Mouse (Mus musculus) cerebellum, postnatal 25 days (tissue): Measurements from ENCODE around the gene Arnt2.
A peak's percentile ranks its signal among the peaks of the same experiment; 100 is the strongest.

Experiments
- DNase-seq, 2 experiments: peaks; one replicate each; pipeline ENCODE4 v3.0.0; 2021; ENCODE audit warnings: mixed read lengths in 2 of 2

Gene Arnt2

DNA sequence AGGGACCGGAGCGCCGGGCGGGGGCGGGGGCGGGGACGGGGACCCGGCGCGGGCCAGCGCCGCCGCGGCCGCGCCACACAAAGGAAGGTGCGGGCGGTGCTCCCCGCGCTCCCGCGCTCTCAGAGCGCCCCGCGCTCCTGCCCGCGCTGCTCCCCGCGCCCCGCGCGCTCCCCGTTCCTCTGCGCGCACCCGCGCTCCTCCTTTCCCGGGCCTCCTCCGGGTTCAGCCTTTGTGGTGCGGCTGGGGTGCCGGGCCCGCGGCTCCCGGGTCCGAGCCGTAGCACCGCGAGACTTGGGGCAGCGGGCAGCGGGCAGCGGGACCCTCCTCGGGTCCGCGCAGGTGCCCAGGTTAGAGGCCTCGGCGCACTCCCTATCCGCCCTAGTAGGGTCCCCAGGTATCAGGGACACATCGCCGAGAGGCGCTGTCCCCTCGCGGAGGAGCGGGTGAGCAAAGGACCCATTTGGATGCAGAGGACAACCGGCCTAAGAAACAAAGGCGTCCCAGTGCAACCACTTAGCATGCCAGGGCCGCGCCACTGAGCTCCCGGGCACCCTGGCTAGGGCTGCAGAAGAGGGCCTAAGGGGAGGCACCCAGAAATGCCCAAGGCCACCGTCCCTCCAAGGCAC is at the start of gene Arnt2:
Arnt2 (minus strand) TSS at position 281 of the 626 bp plus-strand sequence.
- DNase-seq = peak; percentile 78 to 84

DNA sequence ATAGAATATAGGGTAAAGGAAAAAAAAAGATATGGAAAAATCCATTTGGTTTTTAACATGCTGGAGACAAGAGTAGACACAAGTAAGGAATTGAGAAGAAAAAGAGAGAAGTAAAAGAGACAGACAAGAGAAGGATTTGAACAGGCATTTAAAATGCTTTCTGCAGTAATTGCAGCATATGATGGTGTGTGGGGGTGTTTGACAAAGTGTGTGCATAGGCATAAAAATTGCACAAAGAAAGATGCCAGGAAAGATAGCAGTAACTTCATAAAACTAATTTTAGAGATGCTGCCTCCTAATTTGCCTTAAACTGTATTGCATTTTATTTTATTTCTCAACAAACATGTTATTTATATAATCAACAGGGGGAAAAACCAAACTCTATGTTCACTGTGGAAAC is 41.7 kb upstream of the Arnt2 start:
- no peak for DNase-seq

DNA sequence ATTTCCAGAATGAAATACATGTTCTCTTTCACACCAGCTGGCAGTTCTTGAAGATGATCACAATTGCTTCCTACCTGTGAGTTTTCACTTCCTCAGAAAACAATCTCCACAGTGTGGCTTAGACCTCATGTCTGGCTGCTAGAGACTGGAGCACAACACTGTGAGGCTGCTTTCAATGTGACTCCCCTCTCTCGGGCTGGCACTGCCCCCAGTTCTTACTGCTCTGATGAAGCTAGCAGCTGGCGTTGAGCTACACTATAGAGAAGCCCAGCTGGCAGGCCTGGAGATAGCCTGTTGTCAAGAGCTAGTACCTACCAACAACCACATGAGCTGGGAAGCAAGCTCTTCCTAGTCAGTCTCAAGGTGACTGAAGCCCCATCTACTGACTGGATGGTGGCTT is 39.1 kb upstream of the Arnt2 start:
- DNase-seq = peak; percentile 7 to 12

DNA sequence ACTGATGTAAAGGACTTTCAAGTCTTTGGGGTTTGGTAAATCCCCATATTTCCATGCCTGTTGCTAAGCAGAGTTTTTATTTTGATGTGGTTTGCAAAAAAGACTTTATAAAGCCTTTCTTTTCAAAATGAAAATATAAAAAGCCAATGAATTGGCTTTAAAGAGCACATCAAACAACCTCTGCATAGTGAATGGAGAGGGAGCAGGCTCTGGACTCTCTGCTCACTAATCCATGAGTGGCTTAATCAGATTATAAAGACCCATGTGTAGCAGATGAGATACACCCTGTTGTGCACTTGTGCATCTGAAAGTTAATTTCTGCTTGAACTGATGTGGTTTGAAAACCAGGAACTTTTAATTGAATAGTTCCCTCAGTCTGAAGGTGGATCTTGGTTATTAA is 38.5 kb upstream of the Arnt2 start:
- DNase-seq = no peak

DNA sequence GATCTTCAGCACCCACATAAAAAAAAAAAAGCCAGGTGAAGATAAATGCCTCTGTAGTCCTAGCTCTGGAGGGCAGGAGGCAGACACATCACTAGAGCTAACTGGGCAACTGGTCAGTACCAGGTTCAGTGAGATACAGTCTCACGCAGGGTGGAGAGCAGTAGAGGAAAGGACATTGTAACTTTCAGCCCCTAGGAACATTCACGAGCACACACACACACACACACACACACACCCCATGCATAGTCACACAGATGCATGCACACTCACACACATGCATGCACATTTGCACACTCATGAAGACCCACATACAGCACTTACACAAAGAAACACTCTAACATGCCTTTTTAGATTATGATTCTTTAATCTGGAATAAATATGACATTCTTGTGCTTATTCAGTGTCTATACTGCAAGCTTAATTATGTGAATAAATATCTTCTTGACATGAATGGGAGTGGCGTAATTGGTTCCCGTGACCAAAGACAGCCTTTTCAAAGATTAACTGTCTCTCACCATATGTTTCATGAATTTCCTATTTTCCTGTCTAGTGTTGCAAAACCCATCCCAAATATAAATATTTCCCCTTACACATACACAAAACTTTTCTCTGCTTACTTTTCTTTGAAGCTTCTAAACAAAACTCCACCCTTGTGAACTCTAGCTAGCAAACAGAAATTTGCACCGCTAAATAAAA is 37.9 kb upstream of the Arnt2 start:
- DNase-seq = no peak

DNA sequence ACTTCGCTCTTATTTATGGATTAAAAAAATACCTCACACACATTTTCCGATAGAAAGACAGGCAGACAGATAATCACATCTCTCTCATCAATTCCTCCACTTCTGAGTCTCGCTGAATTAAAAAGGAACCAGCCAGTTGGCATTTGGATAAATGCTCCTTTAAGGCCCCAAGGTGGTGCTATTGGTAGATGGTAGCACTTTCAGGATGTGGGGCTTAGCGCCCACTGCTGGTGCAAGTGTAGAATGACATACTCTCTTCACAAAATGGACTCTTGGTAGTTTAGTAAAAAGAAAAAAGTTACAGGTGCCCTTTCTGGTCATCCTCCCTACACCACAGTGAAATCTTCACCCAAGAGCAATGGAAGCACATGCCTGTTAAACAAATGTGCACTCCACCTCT is 37.1 kb upstream of the Arnt2 start:
- peak; percentile 33 to 56 for DNase-seq

DNA sequence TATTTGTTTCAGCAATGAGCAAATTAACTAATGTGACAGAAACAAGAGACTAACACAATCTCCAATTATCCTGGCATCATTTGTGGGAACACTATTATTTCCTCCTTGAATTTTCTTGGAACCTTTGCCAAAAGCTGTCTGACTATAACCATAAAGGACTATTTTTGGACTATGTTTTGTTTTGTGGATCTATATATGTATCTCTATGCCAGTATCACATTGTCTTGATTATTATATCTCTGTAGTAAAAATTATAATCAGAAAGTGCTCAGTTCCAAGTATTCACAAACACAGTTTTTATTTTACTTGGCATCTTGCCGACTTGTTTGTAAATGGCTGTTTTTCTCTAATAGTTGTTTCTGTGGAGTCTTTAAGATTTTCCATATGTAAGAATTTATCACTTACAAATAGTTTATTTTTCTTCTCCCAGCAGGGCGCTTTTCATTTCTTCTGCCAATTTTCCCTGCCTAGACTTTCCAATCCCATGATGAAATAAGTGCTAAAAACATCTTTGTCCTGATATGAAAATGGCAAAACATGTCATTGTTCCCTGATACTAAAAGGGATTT is 32.5 kb upstream of the Arnt2 start:
- no peak for DNase-seq

DNA sequence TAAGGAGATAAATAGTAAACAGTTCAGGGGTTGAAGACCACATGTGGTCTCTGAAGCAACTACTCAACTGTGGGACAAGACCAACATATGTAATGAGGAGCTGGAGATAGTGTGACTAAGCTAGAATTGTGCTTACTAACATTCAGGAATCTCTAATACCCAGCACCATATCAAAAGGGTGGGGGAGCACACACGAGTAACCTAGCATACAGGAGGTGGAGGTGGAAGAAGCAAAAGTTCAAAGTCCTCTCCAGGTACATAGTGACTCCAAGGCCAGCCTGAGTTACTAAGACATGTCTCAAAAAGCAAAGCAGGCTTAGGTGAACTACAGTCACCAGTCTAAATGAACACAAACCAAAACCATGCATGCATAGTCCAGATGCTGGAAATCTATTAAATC is 29.6 kb upstream of the Arnt2 start:
- DNase-seq = no peak

DNA sequence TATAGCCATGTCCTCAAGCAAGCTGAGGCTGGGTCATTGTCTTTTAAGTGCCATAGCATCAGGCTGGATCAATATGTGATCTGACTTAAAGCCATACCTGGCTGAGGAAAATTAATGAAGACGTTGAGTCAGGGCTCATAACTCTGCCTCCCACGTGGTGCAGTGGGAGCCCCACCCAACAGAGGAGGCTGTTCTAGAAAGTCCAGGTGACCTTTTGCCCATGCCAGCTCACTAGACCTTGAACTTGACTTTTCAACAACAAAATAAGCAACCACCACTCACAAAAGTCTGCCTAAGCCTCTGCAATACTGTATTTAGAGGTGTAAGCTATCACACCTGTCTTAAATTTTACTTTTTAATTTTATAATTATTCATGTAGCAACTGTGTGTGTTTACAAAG is 24.9 kb upstream of the Arnt2 start:
- DNase-seq = no peak

DNA sequence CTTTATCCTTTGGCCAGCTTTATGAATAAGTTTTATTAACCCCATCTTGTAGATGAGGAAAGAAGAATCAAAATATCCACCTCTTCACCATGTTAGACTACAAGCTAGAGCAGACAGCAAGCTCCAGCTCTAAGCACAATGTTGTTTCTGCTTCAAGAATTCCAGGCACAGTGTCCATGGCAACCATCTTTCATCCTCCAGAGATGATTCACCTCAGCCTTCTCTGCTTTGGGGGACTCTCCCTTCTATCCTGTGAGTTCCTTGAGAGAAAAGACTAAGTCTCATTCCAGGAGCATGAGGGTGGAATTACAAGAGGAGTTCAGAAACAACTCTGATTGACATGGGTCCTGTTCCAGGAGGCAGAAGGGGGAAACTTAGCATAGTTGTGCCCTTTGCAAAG is 22.2 kb upstream of the Arnt2 start:
- no peak for DNase-seq

DNA sequence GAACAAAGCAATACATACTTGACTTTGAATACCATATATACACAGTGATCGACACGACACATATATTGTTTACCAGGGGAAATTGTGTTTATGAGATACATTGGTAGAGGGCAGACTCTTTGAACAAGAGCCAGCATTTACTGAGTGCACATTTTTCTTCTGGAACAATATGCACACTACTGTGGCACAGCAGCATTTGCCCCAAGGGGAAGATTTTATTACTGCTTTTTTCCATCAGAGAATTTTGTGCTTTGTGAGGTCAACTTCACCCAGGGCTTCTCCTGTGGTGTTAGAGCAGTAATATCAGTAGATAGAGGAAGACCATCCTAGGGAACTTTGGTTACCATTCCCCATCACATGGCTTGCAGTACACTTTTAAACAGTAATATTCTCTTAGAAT is 17.2 kb upstream of the Arnt2 start:
- DNase-seq = no peak

DNA sequence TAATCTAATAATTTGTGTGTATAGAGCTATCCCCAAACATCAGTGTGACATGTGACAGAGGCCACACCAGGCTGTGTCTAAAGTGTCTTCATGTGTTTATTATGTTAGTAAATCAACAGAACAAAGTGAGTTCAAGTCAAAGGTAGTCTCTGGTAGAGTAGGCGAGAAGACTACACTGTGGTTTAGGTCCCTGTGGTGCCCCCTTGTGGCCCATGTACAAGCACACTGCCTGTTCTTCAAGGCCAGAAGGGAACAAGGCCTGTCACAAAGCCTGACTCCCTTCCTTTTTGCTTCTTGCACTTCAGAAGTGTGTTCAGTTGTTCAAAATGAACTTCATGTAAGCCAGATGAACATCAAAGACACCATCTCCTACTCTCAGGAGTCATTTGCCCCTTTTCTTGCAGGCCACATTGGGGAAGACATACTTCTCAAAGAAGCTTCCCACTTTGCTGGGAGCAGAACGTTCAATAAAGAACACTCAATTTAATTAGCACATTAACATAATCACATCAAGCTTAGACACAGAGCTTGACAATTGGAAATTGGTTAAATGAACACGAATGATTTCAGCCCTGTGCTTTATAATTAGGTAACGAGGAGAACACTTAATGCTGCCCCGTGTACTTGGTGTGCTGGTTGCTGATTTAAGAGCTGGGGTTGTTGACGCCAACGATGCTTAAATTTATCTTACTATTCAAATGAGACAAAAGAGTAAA is 14.9 kb upstream of the Arnt2 start:
- peak in 1 of 2 experiments; percentile 39 for DNase-seq

DNA sequence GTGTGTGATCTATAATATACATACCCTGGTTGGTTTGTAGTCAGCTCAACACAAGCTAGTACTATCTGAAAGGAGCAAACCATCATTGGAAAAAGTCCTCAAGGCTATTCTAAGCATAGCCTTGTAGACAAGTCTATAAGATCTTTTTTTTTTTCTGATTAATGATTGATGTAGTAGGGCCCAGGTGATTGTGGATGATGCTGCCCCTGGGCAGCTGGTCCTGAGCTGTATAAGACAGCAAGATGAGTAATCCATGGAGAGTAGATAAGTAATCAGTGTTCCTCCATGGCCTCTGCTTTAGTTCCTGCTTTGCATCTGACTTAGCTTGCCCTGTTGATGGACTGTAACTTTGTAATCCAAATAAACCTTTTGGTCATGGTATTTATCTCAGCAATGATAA is 11.8 kb upstream of the Arnt2 start:
- DNase-seq = no peak

DNA sequence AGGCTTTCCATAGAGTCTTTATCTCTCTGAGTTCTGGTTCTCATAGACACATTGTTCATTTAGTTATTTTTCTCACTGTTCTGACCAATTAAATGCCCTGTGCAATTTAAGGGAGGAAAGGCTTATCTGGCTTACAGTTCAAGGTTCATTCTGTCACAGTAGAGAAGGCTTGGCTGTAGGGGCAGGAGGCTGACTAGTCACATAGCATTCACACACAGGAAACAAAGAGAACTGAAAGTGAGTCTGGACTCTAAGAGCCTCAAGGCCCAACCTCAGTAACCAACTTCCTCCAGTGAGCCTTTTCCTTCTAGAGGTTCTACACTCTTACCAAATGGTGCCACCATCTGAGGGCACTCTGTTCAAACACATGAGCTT is 11.3 kb upstream of the Arnt2 start:
- DNase-seq = no peak

DNA sequence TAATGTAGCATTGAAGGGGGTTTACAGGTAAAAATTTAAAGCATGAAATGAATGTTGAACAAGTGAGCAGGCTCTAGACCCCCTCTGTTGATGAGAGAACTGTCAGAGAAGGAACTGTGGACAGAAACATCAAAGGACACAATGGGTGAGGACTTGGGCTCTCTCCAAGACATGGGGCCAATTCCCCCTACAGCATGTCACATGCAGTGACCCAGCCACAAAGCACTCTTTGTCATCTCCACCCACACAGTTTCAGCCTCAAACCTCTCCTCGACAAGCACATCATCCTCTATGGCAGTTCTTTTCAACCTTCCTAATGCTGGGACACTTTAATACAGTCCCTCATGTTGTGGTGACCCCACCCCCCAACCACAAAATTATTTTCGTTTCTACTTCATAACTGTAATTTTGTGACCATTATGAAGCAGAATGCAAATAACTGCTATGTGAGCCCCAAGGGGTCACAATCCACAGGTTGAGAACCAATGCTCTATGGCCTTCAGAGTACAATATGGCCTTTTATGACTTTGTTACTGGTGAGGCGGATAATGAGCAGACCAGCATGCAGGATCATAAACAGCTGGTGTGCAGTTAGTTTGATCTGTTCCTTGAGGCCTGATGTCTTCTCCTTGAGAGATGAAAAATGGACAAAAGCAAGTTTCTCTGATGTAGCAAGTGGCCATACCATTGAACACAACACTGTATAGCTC is 10.8 kb upstream of the Arnt2 start:
- no peak for DNase-seq

DNA sequence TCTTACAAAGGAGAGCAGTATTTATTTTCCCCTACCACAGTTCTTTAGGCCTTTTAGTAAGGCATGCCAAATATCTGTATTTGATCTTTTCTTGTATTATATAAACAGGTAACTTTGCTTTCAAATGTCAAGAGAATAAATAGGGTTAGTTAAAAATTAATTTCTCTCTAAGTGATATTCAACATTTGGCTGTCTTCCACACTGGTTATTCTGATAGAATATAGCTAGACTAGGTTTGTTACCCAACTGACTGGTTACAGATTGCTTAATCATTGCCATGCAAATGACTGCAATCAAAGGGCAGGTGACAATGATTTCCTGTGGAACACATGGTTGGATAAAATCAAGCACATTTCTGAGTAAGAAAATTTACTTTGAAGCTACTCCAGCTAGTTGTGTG is 7.5 kb upstream of the Arnt2 start:
- DNase-seq = no peak

DNA sequence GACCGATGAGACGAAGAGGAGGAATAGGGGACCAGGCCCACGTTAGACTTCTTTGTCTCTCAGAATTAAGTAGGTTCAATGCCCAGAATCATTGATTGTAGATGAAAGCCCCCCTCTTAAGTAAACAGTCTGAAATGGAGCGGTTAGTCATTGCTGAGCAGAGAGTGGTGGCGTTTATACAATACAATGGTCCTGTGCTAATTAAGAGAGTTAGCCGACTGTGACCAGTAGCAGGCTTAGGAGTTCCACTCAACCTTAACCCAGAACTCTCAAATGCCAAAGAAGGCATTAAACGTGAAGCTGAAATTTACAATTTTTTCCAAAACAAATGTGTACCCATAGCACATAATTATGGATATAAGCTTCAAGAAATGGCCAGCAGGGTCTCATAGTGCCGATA is 2.6 kb upstream of the Arnt2 start:
- no peak for DNase-seq

DNA sequence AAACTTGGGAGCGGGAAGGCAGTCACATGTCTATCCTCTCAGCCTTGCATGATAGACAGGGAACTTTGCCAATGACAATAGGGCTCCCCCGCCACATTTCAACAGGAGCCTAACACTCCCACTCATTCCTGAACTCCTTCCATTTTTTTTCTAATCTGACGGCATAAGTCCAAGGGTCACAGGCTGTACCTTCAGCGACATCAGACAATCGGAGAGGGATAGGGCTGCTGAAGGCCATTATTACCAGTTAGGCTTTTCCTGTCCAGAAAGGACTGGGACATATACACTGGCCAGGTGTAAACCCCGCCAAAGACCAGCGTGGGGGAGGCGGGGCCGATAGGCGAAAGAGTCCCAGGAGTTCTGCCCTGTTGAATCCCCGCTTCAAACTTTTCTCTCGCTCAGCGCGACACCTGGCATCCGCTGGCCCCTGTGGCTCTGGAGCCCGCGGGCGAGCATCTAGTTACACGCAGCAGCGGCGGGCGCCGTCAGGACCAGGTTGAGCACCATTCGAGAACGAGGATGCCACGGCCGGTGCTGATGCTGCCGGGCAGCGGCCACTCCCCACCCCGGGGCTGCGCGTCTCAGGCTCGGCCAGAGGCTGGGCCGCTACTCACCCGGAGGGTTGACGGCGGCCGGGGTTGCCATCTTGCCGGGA is 608 bp downstream of the Arnt2 start:
- DNase-seq = no peak

DNA sequence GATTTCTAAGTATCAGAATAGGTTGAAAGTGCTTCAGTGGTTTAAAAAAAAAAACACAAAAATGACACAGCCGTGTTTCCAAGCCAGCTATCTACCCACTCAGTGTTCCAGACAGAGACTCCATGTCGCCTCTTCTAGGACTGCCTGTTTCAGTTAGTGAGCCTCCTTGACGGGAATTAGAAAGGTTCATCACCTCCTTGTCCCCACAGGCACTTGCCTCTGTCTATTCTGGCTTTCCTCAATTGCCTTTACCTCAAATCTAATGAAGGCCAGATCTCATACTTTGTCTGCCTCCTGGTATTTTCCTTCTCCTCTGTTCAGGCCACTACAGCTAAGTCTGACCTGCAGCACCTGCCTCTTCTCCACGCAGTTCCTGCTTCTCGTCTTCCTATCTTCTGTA is 1.7 kb downstream of the Arnt2 start:
- DNase-seq = no peak

DNA sequence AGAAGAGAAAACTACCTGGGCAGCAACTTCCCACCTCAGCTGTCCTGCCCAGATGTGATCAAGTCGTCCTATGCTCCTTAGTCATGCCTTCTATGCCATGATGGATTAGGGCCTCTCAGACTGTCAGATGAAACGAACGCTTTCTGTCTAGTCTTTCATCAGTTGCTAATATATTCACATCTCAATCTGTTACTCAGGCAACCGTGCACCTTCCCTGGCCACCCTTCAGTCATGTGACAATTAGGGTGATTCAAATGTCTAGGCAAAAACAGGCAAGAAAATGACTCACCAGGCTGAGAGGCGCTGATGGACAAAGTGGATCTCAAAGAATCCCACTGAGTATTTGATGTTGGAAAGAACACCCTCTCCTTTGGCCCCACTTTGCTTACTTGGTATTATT is 6.6 kb downstream of the Arnt2 start:
- DNase-seq = no peak

DNA sequence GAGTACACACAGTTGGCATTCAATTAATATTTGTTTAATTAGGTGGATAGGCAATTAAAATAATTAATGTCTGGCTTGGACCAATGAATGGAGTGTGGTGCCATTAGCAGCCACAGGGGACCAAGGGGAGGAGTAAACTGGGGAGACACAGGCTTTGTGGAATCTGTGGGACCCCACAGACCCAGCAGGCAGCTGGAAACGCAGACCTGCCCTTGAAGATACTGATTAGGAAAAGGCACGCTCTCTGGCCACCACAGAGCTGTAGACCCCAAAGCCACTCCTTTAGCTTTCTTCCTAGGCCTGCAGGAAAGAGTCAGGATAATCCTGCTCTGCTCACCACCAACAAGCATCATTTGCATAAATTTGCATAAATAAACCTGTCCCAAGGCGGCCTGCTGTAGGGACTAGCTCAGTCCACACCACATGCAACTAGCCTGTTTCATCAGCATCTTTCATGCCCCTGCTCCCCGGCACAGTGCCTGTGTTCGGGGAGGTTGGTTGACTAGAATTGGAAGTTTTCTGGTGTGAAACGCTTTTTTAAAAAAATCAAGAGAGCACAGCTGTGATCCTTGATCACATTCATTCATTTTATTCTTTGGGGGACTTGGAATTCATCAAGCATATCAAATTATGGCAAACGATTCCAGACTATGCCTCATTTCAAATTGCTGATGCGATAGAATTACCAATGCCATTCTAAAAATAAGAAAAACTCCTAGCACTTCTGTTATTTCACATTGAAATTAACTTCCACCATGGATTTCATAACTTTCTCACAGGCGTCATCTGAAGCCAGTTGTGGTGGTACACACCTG is 8.1 kb downstream of the Arnt2 start:
- DNase-seq = no peak

DNA sequence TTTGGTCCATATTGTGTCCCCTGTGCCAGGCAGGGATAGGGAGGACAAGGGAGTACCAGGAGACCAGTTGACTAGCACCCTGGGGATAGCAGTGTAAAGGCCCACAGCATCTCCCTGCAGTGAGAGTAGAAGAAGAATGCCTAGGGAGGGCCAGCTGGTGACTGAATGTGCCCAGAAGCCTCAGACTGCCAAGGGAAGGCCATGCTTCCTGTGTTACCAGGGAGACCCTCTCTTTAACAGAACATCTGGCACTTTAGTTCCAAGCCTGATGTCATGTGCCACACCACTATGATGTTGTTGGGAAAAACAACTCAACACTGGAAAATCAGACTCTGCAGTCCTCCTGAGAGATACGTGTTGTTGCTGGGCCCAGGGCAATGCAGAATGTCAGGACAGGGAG is 12.7 kb downstream of the Arnt2 start:
- DNase-seq = no peak
